Mouse (Mus musculus) stomach, embryonic 14.5 days (tissue): ENCODE data around the gene Olfr155. TPM values are rescaled to one million over a fixed set of nuclear protein-coding genes. Genes with fewer than 3 reads are reported as not detected.

Experiments
- ATAC-seq: fragments of 200-750 bp; cut with Nextera tagmentation; 2 replicates; pipeline ENCODE4 v1.8.0; 2017; ENCODE audit warnings: low read depth, moderate TSS enrichment; ENCODE audit not compliant: insufficient number of reproducible peaks, insufficient read depth, low FRiP score
- H3K27ac ChIP-seq: fragments of 300-500 bp; sonication (generic); 2 replicates; pipeline ENCODE4 v1.5.1; 2014; ENCODE audit warnings: mild to moderate bottlenecking, low read length, moderate library complexity, mixed read lengths
- H3K27me3 ChIP-seq: fragments of 300-500 bp; sonication (generic); 2 replicates; pipeline ENCODE4 v1.6.1; 2014; ENCODE audit warnings: low read length, control low read depth, mixed read lengths; ENCODE audit not compliant: control insufficient read depth, insufficient read depth
- H3K36me3 ChIP-seq: fragments of 300-500 bp; sonication (generic); 2 replicates; pipeline ENCODE4 v1.6.1; 2014; ENCODE audit warnings: mild to moderate bottlenecking, control low read depth, low read length, moderate library complexity, mixed read lengths; ENCODE audit not compliant: control insufficient read depth, insufficient read depth
- H3K4me1 ChIP-seq: fragments of 300-500 bp; sonication (generic); 2 replicates; pipeline ENCODE4 v1.6.1; 2014; ENCODE audit warnings: low read length, control low read depth, mixed read lengths; ENCODE audit not compliant: control insufficient read depth, insufficient read depth
- H3K4me2 ChIP-seq: fragments of 300-500 bp; sonication (generic); replicated peaks from 2 replicates; pipeline ENCODE4 v1.6.1; 2014; ENCODE audit warnings: low read depth, low read length, control low read depth
- H3K4me3 ChIP-seq: fragments of 300-500 bp; sonication (generic); 2 replicates; pipeline ENCODE4 v1.5.1; 2014; ENCODE audit warnings: low read depth, low read length, control low read depth
- H3K9ac ChIP-seq: fragments of 300-500 bp; sonication (generic); replicated peaks from 2 replicates; pipeline ENCODE4 v1.6.1; 2014; ENCODE audit warnings: low read depth, mild to moderate bottlenecking, control low read depth, low read length, moderate library complexity, mixed read lengths
- H3K9me3 ChIP-seq: fragments of 300-500 bp; sonication (generic); 2 replicates; pipeline ENCODE4 v1.6.1; 2016; ENCODE audit warnings: low read depth, low read length, control low read depth; ENCODE audit not compliant: control insufficient read depth
- WGBS: fragments of 180-500 bp; shearing (Covaris S2); extraction: QIAGEN DNeasy Blood & Tissue Kit; methylation state at CpG from one replicate; pipeline ENCODE4 v1.1.7; 2014; 5-methylcytosine and 5-hydroxymethylcytosine counted together
- polyA plus RNA-seq: library from polyadenylated mRNA; unstranded; fragments of >200 nt; fragmentation: Nextera tagmentation; extraction: Ambion mirVana; gene quantifications from 2 replicates; pipeline ENCODE4 v1.2.1, GENCODE M21; 2014

Olfr155 gene
- not detected in 2 replicates for polyA plus RNA-seq

DNA sequence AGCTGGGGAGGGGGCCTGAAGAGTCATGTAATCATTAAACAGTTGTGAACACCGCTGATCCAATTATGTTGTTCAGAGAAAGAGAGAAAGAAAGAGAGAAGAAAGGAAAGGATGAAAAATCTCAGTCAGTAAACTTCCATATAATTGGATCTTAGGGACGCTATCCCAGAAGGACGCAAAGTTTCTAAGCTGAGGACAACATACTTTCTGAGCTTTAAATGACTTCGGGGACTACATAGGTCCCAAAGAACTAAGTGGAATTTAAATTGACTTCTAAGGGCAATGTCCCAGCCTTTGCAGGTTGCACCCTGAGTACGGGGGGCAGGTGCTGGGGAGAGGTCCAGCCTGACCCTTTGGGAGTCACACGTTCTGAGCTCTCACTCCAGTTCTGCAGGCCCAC is at the start of gene Olfr155:
Olfr155 (plus strand) TSS at position 301 of the 400 bp plus-strand sequence.
- no peak for ATAC-seq
- Histone ChIP-seq H3K4me2 (no peak within 1 kb of the TSS), H3K9ac (no peak within 1 kb of the TSS), H3K36me3 (no peaks in the 10 kb centered on the region), H3K4me3 (no peak within 1 kb of the TSS), H3K27me3 (no peaks in the 10 kb centered on the region), H3K9me3 (no peaks in the 10 kb centered on the region), H3K27ac (no peak within 1 kb of the TSS), H3K4me1 (no peaks in the 10 kb centered on the region)
- 79% methylated on average over 6 of the region's 6 CpGs for WGBS

DNA sequence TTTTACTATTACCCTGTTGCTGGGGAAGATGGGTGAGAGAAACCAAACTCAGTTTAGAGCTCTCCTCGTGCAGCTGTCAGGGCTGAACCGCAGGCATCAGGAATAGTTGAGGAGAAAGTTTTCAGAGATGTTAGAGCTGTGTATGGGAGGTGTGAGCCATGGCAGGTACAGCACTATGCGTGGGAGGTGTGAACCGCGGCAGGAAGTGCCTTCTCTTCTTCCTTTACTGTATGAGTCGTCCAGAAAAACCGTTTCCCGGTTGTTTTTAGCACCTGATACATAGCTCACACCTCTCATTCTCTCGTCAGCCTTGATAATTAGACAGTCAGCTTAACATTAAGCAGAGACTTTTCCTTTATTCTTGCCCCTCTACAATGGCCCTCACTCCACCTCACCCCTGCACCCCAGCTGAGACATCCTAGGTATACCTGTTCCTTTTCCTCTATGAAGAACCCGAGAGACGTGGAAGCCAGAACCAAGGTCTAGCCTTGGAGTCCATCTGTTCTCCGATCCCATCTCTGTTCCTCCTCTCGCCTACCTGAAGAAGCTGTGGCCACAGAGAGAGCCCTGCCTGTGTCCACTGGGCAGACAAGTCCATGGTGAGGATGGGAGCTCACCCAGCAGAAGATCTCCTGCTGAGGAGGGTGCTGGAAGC is 28.3 kb upstream of the Olfr155 start:
- WGBS, result 75% methylated on average over 13 of the region's 13 CpGs
- H3K4me2 ChIP-seq, result no peak overlapping the region

DNA sequence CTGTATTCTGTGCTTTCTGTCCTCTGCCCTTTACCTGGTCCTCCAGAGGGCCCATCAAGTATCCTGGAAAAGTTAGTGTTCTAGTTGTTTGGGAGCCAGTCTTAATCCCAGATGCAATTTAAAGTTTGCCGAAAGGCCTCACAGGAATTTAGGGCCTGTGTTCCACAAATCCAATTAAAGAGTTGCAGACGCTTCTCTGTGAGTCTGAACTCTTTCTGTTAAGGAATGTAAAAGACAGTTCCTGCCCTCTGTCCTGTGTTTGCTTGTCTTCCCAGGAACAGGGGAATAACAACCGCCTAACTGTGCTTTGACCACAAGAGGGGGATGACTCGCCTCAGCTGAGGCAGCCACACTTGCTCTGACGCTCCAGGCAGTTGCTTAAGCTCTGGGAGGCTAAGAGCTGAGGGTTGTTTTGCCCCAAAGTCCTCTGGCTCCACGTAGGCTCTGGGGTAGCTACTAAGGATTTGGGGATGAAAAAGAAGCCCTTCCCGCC is 27.5 kb upstream of the Olfr155 start, which contains the start of gene Olfr156:
Olfr156 (minus strand) TSS at position 51 of the 493 bp plus-strand sequence.
- Histone ChIP-seq H3K9me3 (no peaks in the 10 kb centered on the region), H3K9ac (no peak within 1 kb of the TSS), H3K36me3 (no peaks in the 10 kb centered on the region), H3K27me3 (no peaks in the 10 kb centered on the region), H3K27ac (no peak within 1 kb of the TSS), H3K4me2 (no peak within 1 kb of the TSS), H3K4me3 (no peak within 1 kb of the TSS), H3K4me1 (no peaks in the 10 kb centered on the region)
- no peak for ATAC-seq
- 13% methylated on average over 7 of the region's 7 CpGs for WGBS

More for the DNA sequence above, 28.3 kb upstream of the Olfr155 start:
- no peak overlapping the region for H3K9ac ChIP-seq
- no peaks in the 10 kb centered on the region for H3K36me3 ChIP-seq
- no peaks in the 10 kb centered on the region for H3K9me3 ChIP-seq
- ATAC-seq, result no peak
- H3K27ac ChIP-seq, result no peak overlapping the region
- no peak overlapping the region for H3K4me3 ChIP-seq
- no peaks in the 10 kb centered on the region for H3K4me1 ChIP-seq
- H3K27me3 ChIP-seq, result no peaks in the 10 kb centered on the region

DNA sequence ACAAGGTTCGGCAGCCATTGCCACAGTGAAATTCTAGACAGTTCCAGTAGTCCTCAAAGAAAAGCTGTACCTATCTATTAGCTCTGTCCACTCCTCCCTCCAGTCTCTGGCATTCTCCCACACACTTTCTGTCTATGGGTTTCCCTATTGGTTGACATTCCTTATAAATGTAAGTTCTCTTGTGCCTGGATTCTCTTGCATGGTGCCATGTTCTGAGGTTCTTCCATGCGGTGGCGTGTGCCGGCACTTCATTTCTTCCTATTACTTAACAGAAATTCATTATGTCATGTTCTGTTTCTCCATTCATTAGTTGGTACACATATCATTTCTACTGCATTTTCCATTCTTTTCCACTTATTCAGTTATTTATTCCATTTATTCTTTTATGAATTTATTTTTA is 22.6 kb upstream of the Olfr155 start:
- no peak overlapping the region for H3K4me2 ChIP-seq
- H3K4me3 ChIP-seq, result no peak overlapping the region
- H3K4me1 ChIP-seq, result no peaks in the 10 kb centered on the region
- H3K27ac ChIP-seq, result no peak overlapping the region
- H3K9ac ChIP-seq, result no peak overlapping the region
- 86% methylated on average over 4 of the region's 4 CpGs for WGBS
- ATAC-seq, result no peak
- H3K36me3 ChIP-seq, result no peaks in the 10 kb centered on the region
- H3K9me3 ChIP-seq, result no peaks in the 10 kb centered on the region
- H3K27me3 ChIP-seq, result no peaks in the 10 kb centered on the region

DNA sequence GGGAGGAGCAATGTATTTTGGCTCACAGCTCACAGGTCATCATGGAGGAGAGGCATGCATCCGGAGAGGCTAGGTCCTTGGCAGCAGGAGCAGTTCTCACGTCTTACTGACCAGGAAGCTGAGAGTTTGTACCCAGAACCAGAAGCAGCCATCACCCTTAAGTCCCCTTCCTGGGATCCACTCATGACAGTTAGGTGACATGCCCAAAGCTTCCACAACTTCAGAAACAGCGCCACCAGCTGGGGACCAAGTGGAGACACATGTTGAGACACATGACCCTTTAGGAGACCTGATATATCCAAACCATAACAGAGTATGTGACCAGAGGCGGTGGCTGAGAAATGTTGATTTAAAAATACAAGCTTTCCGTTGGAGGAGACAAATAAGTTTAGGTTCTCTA is 19.3 kb upstream of the Olfr155 start:
- Histone ChIP-seq H3K4me1 (no peaks in the 10 kb centered on the region), H3K27me3 (no peaks in the 10 kb centered on the region), H3K4me3 (no peak overlapping the region), H3K9ac (no peak overlapping the region), H3K9me3 (no peaks in the 10 kb centered on the region), H3K36me3 (no peaks in the 10 kb centered on the region), H3K27ac (no peak overlapping the region), H3K4me2 (no peak overlapping the region)
- ATAC-seq, result no peak
- 67% methylated on average over 5 of the region's 5 CpGs for WGBS

DNA sequence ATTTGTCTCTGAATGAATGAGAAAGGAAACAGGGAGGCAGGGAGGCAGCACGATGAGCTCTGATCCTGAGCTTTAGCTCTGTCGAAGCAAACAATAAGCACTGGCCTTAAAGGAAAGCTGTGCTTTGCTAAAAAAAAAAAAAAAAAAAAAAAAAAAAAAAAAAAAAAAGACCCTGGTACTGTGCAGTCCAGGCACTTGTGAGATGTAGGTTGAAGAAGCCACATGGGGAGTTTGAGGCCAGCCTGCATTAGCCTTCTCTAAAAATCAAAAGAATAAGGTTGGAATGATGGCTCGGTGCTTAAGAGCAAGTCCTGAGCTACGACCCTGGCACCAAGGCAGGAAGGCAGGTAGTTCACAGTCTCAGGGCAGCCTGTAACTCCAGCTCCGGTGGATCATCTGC is 17.6 kb upstream of the Olfr155 start:
- Histone ChIP-seq H3K36me3 (no peaks in the 10 kb centered on the region), H3K4me3 (no peak overlapping the region), H3K27ac (no peak overlapping the region), H3K4me2 (no peak overlapping the region), H3K27me3 (no peaks in the 10 kb centered on the region), H3K4me1 (no peaks in the 10 kb centered on the region), H3K9me3 (no peaks in the 10 kb centered on the region), H3K9ac (no peak overlapping the region)
- no peak for ATAC-seq
- WGBS, result 71% methylated on average over 5 of the region's 5 CpGs

DNA sequence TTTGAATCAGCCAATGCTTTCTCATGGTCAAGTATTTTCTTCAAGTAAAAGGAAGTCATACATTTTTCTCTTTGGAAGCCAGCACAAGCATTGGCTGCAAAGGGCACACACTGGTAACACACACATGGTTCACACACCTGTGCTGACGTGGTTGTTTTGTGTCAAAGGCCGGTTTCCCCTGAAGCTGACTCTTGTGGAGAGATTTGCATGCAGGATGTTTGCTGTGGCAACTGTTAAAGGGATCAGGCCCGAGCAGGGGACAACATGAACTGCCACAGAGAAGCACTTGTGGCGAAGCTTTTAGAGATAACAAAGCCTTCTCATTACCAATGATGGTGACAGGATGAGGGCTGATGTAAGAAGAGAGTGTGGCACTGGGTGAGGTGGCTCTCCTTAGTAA is 16.6 kb upstream of the Olfr155 start:
- H3K4me2 ChIP-seq, result no peak overlapping the region
- no peaks in the 10 kb centered on the region for H3K36me3 ChIP-seq
- WGBS, result 62% methylated on average over 4 of the region's 4 CpGs
- no peak overlapping the region for H3K9ac ChIP-seq
- ATAC-seq, result no peak
- H3K4me3 ChIP-seq, result no peak overlapping the region
- no peak overlapping the region for H3K27ac ChIP-seq
- H3K27me3 ChIP-seq, result no peaks in the 10 kb centered on the region
- no peaks in the 10 kb centered on the region for H3K4me1 ChIP-seq
- H3K9me3 ChIP-seq, result no peaks in the 10 kb centered on the region

DNA sequence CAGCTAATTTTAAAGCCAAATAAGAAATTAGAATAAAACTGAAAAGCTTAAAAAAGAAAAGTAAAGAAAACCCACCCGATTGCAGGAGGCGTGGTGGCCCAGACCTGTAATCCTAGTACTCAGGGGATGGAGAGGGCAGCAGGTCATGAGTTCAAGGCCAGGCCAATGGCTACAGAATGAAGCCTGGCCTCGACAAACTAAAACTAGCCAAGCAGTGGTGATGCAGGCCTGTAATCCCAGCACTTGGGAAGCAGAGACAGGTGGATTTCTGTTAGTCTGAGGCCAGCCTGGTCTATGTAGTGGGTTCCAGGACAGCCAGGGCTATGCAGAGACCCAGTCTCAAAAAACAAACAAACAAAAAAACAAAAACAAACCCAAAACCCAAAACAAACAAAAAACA is 13.0 kb upstream of the Olfr155 start:
- Histone ChIP-seq H3K9ac (no peak overlapping the region), H3K27me3 (no peaks in the 10 kb centered on the region), H3K27ac (no peak overlapping the region), H3K4me3 (no peak overlapping the region), H3K4me1 (no peaks in the 10 kb centered on the region), H3K9me3 (no peaks in the 10 kb centered on the region), H3K36me3 (no peaks in the 10 kb centered on the region), H3K4me2 (no peak overlapping the region)
- ATAC-seq, result no peak
- WGBS, result 63% methylated on average over 3 of the region's 3 CpGs

DNA sequence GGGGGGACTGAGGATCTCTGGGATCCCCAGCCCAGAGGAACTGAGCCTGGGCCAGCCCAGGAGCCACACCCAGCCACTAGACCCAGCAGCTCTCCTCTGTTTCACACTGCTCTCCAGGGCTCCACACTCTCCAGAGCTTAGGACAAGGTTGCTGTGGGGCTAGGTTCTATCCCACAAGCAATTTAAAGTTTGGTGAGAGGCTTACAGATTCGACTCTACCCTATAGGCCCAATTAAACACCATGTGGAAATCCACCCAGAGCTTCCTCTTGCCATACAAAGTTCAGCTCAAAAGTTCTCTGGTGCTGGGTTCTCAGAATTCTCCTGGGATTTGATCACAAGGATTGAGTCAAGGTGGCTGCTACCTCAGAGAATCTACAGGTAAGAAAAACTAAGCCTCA is 11.3 kb upstream of the Olfr155 start, which contains the start of gene Olfr157:
Olfr157 (minus strand) TSS at position 101 of the 400 bp plus-strand sequence.
- no peak within 1 kb of the TSS for H3K4me2 ChIP-seq
- WGBS, result 65% methylated on average over 1 of the region's 1 CpGs
- no peaks in the 10 kb centered on the region for H3K36me3 ChIP-seq
- no peaks in the 10 kb centered on the region for H3K9me3 ChIP-seq
- no peaks in the 10 kb centered on the region for H3K4me1 ChIP-seq
- no peak for ATAC-seq
- H3K27me3 ChIP-seq, result no peaks in the 10 kb centered on the region
- no peak within 1 kb of the TSS for H3K27ac ChIP-seq
- no peak within 1 kb of the TSS for H3K9ac ChIP-seq
- H3K4me3 ChIP-seq, result no peak within 1 kb of the TSS
